Mouse (Mus musculus): Measurements from ENCODE around the gene Col11a2.
"Not testable (repeated sequence)": the region's sequence is repeated elsewhere in the genome, so short reads cannot be mapped to it uniquely, and the experiment has no call there.

The Col11a2 gene

DNA sequence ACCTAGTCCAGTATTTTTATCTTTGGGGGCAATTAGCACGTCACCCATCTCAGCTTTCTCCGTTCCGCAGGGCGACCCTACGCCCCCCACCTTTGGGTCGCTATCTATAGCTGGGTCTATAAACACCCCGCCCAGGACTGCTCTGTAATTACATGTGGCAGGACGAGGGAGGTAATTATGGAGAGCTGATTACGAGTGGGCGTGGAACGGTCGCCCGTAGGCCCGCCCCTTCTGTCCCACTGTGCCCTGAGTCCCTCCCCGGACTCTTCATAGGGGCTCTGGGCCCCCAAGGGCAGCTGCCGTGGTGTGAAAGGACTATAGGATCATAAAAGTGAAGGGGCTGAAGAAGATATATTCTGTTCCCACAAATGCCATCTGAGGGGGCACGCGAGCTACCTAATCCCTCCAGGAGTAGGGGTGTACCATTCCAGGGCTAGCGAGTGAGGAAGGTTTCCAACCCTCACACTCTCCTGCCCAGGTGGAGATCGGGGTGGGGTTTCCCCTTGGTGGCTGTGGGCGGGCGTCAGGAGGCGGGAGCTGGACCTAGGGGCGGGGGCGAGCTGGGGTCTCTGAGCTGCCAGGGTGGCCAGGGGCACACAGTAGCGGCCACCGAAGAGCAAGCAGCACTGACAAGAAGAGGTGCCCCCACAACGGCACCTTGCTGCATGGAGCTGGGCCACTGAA is at the start of gene Col11a2:
Gene Col11a2, plus strand, starts transcription at position 560 of the 684 bp plus-strand sequence.
- no peak for DNase-seq (ENCODE audit: low spot score in 2 of 2)

DNA sequence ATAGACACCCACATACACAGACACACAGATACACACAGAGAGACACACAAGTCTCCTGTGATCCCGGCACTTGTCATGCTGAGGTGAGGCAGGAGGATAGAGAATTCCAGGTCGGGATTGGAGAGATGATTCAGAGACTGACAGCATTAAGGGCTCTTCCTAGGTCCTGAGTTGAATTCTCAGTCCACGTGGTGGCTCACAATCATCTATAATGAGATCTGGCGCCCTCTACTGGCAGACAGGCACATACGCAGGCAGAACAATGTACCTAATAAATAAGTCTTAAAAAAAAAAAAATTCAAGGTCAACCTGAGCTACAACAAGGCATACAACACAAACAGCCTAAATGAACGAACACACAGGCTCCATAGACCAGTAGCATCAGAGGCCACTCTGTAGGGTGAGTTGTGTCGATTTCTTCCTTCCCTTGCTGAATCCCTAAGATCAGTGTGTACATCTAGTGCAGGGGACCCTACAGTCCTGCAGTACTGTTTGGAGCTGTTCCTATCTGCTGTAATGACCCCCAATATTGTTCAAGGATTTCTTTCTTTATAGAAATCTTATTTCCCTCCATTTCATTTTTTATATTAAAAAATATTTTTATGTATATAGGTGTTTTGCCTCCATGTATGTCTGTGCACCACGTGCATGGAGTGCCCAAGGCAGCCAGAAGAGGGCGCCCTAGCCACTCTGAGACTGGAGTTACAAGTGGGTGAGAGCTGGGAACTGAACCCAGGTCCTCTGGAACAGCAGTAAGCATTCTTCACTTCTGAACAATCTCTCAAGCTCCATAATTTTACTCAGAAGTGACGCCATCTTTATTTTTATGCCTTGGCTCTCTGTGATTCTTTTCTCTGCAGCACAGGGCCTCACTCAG is 47.2 kb upstream of the Col11a2 start:
- no peak for DNase-seq (ENCODE audit: low spot score in 2 of 2)

DNA sequence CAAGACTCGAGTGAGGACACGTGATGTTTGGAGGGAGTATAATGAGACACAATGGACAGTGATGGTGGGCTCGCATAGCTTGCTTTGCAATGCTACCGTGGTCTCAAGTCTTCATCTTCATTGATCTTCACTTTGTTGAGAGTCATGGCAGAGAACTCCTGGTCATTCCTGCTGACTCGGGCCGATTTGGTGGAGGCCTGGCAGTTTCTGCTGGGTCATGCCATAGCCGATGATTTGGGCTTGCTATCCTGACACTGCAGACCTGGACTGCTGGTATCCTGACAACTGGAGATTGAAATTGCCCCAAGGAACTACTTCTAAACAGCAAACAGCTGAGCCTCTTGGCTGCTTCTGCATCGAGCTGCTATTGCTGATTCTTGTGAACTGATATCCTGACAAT is 44.3 kb upstream of the Col11a2 start:
- no peak for DNase-seq (ENCODE audit: low spot score in 2 of 2)

DNA sequence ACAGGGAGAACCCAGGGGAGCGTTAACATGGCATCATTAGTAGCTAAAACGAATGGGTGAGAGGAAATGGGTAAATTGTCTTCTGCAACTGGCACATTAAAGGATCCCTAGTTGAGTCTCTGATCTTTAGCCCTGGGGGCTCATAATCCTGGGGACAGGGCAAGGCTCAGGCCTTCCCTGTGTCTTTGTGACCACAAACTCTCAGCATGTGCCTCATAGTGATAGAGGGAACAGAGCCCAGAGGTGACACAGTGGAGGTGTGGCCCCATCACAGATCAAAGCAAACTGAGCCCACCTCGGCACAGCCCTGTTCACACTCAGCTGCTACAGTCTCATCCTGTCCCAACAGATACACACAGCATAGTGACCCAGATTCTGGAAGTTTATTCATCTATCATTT is 43.6 kb upstream of the Col11a2 start:
- no peak for DNase-seq (ENCODE audit: low spot score in 2 of 2)

DNA sequence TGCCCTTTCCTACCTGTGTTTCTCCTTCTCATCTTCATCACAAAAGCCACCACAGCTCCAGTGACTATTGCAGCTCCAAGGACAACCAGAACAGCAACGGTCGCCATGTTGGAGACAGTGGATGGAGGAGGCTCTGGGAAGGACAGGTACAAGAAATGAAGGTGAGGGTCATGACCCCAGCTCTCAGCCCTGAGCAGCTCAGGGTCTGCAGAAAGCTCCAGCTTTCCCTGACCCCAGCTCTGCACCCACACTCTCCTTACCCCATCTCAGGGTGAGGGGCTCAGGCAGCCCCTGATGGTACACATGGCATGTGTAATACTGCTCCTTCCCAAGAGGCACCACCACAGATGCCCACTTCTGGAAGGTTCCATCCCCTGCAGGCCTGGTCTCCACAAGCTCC is 42.2 kb upstream of the Col11a2 start:
- not testable (repeated sequence) for DNase-seq (ENCODE audit: low spot score in 2 of 2)

DNA sequence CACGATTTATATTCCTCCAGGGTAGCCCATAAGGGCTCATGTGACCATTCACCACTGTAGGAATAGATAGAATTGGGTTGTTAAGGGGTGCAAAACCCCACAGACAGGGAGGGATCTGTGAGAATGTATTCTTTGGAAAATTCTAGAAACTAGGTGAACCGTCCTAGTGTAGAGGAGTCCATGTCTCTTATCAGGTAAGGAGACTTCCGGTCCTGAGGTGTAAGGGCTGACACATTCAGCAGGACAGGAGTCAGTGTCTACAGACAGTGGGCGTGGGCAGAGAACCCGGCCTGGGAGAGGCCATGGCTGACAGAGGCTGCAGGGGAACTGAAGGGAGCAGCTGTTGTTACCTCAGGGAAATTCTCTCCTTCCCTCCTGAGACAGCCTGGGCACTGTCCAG is 40.5 kb upstream of the Col11a2 start:
- DNase-seq (ENCODE audit: low spot score in 2 of 2), result not testable (repeated sequence)

DNA sequence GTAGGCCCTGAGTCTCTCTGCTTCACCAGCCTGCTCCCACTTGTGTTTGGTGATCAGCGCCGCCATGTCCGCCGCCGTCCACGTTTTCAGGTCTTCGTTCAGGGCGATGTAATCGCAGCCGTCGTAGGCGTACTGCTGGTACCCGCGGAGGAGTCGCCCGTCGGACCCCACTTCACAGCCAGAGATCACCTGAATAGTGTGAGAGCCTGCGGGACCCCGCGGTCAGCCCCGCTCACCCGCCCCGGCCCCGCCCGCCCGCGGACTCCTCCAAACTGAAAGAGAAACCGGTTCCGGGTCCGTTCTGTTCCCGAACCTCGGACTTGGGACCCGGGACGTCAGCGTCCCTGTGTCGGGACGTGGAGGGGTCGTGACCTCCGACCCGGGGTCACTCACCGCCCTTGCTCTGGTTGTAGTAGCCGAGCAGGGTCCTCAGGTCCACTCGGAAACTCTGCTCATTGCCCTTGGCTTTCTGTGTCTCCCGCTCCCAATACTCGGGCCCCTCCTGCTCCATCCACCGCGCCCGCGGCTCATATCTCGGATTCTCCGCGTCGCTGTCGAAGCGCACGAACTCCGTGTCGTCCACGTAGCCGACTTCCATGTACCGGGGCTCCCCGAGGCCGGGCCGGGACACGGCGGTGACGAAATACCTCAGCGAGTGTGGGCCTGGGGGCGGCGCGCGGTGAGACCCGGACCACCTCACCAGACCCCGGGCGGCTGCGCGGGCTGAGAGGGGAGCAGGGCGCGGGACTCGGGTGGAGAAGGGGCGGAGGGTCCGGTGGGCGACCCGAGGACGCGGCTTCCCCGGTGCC is 39.7 kb upstream of the Col11a2 start:
- no peak for DNase-seq (ENCODE audit: low spot score in 2 of 2)

DNA sequence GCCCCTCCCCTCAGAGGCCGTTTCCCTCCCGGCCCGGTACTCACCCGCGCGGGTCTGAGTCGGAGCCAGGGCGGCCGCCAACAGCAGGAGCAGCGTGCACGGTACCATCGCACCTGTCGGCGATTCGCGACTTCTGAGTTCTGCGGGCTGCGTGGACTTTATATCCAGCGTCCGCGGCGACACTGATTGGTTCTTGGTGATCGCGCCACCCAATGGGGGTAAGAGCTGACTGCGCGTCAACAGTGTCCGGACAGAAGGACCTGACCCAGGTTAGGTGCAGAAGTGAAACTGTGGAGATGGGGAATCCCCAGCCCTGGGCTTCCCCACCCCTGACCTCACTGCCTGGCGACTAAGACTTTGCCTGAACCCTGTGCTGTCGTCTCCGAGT is 39.1 kb upstream of the Col11a2 start, which contains the start of gene H2-K1:
Gene H2-K1, minus strand, starts transcription at position 198 of the 388 bp plus-strand sequence.
- peak; percentile 49 to 65 for DNase-seq (ENCODE audit: low spot score in 2 of 2)

DNA sequence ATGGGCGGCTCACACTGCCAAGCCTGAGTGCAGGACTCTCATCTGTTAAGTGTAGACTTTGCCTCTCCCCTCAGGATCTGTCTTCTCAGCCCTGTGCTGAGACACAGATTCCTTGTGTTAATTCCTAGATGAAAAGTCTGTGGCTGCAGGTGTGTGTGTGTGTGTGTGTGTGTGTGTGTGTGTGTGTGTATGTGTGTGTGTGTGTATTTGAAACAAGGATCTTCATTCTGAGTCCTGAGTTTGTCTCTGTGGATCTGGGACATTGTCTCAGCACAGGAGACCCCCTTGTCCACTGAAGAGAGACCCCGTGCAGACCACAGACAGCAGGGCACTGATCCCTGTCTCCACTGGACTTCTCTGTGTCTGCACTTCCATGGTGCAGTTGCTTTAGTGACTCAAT is 38.4 kb upstream of the Col11a2 start:
- not testable (repeated sequence) for DNase-seq (ENCODE audit: low spot score in 2 of 2)

DNA sequence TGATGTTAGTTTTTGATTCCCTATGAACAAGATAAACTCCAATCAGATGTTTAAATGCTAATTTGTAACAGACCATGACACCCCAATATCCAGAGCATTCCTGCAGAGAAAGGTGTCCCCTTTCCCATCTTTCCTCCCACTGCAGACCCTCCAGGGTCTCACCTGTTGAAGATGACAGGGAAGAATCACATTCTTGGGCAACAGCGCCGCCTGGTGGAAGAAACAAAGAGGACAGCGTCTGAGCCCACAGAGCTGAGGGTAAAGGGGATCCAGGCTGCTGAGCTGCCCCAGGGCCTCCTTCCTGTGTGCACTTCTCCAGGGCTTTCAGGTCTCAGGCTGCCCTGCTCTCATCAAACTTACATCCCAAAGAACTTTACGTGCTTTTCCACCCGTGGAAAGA is 35.8 kb upstream of the Col11a2 start:
- no peak for DNase-seq (ENCODE audit: low spot score in 2 of 2)

DNA sequence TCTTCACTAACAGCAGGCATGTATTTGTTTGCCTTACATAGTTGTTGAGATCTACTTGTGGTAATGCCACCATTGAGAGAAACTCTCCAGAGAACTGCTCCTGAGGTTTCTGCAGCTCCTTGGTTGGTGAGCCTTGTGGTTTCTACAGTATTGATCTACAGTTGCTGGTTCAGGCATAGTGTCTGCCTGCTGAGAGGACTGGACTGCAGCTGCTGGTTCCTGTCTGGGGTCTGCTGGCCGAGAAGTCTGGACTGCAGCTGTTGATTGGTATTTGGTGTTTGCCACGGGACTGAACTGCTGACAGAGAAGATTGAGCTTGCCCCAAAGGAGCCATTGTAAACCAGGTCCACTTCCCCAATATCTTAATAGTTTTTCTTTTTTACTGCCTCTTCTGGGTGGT is 32.7 kb upstream of the Col11a2 start:
- DNase-seq (ENCODE audit: low spot score in 2 of 2), result no peak

DNA sequence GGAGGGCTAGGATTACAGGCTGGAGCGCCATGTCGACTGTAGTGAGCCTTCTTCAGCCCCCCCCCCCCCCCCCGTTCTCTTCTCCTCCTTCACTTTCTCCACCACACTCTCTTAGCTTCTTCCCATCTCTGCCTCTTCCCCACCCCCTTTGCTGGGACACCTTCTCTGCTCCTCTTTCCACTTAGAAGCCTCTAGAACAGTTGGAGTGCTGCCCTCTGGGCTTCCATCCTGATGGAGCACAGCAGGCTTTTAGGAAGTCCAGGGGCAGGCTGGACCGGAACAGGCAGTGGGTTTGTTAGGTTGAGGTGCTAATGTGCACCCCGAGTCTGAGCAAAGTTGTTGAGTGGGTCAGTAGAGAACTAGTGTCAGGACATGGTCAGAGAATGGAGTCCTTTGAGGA is 29.1 kb upstream of the Col11a2 start:
- DNase-seq (ENCODE audit: low spot score in 2 of 2), result no peak

DNA sequence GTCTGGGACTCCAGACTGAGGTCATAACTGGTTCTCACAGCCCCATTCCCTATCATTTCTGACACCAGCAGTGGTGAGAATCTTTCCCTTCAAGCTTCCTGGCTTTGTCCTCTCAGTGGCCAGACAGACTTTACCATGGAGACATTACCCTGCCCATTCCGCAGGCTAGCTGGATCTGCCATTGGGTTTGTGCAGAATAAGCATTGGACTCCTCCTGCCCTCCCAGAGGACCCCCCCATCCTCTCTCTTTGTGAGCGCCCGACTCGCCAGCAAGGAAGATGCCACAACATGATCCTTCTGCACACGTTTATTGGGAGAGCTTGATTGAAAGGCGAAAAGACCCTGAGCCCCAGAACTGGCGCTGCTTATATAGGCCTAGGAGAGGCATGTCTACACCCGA is 25.8 kb upstream of the Col11a2 start:
- no peak for DNase-seq (ENCODE audit: low spot score in 2 of 2)

DNA sequence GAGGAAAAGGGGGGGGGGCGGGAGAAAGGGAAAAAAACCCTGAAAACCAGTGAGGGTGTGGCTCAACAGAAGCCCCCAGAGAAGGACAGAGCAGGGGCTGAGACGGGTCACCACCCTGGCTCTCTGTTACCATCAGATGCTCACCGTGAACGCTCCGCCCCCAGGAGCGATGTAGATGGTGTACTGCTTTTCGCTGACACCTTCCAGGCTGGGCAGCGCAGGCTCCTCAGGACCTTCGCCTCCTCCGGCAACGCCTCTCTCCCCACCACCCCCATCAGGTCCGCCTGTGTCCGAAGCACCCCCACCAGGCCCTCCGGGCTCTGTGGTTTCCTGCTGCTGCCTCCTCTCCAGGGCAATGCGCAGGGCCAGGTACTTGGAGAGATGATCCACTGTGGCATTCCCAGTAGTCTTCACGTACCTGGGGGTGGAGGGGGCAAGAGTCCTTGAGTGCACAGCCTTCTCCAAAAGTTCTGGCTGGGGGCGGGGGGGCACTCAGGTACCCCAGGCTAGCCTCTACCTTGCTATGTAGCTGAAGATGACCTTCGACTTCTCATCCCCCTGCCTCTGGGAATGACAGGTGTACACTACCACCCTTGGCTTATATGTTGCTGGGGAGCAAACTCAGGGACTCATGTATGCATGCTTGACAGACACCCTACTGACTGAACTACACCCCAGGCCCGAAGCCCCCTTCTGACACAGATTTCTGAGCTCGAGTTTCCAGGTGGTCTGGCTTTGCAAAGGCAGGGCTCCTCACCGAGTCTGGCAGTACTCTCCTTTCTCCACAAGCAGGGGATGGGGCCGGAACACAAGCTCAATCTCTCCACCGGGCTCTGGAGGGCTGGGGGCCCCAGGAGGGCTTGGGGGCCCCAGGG is 17.5 kb upstream of the Col11a2 start:
- no peak for DNase-seq (ENCODE audit: low spot score in 2 of 2)

DNA sequence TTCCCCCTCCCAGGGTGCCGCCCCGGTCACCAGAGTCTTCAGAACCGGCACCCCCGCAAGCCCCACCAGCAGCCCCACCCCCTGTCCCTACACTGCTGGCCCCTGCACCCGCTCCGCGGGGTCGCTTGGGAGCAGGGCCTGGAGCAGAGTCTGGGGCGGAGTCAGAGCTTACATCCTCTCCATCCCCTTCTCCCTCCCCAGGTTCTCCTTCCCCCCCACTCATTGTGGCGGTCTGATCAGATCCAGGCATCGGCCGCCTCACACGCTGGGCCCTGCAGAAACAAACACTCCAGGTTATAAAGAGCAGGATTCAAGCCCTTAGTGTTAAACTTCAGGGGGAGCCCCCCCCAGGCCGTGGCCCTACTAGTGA is 16.8 kb upstream of the Col11a2 start:
- no peak for DNase-seq (ENCODE audit: low spot score in 2 of 2)

DNA sequence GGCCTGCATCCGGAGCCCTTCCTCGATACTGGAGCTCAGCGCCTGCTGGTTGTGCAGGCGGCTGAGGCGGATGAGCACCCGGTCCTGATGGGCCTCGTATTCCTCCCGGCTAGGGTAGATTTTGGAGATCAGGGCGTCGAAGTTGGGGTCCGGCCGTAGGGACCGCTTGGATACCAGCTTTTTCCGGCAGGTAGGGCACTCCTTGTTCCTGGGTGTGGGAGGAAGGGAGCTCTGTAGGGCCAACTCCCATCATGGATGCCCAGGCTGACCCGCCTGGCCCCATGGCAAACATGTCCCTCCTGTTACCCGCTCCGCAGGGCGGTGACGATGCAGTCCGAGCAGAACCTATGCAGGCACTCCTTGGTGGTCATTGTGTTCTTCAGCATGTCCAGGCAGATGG is 16.2 kb upstream of the Col11a2 start:
- DNase-seq (ENCODE audit: low spot score in 2 of 2), result no peak

DNA sequence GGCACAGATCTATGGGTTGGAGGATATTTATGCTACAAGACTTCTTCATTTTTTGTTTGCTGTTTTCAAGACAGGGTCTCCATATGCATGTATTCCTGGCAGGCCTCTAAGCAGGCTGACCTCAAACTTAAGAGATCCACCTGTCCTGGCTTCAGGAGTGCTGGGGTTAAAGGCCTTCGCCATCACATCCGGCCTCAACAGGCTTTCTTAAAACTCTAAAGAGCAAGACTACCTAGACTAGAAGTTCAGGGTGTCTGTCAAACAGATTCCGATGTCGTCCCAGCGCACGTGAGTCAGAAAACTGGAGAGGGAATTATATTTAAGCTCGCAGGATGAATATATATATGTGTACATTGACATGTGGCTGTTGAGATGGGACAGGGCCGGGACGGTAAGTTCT is 15.6 kb upstream of the Col11a2 start:
- no peak for DNase-seq (ENCODE audit: low spot score in 2 of 2)

DNA sequence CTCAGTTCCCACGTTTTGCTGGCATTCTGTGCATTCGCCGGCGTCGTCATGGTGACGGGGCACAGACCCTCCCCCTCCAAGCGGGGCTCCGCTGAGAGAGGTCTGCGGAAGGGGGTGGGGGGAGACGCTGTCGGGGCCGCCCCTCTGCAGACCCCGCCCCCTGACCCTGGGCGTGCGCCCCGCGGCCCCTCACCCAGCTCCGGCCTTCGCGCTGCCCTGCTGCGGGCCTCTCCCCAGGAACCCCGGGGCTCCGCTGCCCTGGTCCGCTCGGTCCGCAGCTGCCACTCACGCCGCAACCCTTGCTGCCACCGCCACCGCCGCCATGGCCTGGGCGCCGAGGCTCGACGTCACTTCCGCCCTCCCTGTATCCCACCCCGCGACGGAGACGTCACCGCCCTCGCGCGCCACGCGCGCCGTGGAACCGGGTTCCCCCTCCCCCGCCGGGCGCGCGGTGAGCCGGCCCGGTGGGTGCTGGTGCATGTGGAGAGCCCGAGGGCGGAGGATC is 14.9 kb upstream of the Col11a2 start, which contains the start of gene Ring1:
Gene Ring1, minus strand, starts transcription at position 364 of the 505 bp plus-strand sequence.
- DNase-seq (ENCODE audit: low spot score in 2 of 2), result peak; percentile 83 to 85

DNA sequence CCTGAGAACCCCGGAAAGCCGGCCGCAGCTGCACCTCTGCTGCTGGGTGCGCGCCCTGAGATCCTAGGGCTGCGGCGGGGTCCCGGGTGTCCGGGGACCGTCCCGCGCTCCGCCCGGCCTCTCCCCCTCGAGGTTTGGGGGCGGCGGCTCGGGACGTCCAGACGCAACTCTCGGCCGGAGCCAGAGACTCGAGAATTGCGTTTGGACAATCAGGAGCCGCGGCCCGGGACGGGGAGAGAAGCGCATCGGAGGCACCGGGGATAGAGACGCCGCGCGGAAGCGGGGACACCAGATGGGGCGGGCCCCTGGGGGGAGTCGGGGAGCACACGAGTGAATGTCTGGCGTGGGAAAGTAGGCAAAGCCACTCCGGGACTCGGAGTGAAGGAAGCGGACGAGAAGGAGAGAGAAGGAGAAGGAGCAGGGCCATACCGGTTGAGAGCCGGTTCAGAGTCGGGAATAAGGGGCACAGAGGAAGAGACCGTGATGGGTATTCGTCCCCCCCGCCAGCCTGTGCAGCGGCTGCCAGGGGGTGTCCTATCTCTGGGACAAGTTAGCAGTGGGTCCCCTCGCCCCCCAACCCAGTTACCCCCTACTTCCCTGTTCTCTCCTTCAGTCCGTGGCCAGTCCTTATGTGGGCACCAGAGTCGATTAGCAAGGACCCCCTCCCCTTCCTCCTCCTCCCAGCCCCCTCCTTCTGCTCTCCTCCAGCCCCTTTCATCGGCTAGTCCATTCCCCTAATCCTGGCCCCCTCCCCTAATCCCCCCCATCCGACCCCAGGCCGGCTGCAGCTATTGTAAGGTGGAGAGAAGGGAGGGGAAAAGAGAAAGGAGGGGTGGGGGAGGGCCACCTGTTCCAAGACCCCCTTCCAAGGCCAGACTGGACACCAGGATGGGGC is 14.1 kb upstream of the Col11a2 start:
- DNase-seq (ENCODE audit: low spot score in 2 of 2), result no peak

DNA sequence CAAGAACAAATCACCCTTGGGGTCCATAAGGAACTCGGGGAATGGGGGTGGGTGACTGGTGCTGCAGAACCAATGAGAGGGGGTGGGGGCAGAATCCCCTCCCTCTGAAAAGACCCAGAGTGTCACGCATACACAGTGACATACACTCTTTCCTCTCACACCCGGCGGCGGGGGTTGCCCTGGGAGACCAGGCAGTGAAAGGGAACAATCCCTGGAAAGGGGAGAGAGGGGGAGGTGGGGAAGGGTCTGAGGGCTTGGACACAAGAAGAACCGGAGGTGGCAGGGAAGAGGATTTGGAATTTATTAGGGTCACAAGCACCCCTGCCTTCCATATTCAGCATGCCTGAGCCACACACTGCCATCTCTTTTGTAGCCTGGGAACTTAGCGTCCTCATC is 13.5 kb upstream of the Col11a2 start:
- DNase-seq (ENCODE audit: low spot score in 2 of 2), result no peak
